ENCODE assay signal across 21 mouse cellular contexts in the genomic region with DNA sequence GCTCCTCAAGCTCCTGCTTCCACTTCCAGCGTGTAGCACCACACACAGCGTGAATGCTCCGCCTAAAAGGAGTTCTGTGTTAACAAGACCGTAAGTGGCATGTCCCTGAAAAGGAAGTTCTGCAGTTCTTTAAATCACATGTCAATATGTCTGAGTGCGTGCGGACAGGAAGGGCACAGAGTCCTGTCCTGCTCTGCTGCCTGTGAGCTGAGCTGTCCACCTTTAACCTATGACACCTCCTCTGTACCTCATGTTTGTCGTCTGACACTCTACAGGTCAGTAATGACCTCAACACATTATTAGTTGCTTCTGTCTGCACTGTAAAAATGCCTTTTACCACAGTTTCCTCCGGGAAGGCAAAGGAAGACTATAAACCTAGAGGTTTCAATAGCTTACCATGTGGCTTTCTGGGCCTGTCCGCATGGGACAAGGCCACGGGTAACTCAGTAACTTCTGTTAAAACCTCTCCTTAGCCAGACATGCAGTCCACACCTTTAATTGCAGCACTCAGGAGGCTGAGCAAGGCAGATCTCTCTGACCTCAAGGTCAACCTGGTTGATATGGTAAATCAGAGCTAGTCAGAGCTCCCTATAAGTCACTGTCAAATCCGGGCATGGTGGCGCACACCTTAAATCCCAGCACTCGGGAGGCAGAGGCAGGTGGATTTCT. TPM values are rescaled to one million over a fixed set of nuclear protein-coding genes. Genes with fewer than 3 reads are reported as not detected.
DNase-seq lines count a peak whose midpoint lies in the region; ATAC-seq and TF ChIP-seq lines count a peak whose summit lies in the region.
"Had no signal": no experiment of that assay in that cellular context is flagged by ENCODE, and none has a peak within 500 bp of the region (broad histone marks: within the 10 kb centered on the region; RNA-seq: fewer than 3 reads in every experiment).

No protein-coding gene starts in this region.

- H3K4me2 ChIP-seq in heart, embryonic 11.5 days, result no peak overlapping the region
- H3K4me2 ChIP-seq in kidney, embryonic 16.5 days (replicated peaks; ENCODE audit: low read depth, low read length), result no peak overlapping the region
- no peak overlapping the region for H3K4me2 ChIP-seq in kidney, embryonic 14.5 days (replicated peaks; ENCODE audit: low read depth, low read length)
- H3K4me2 ChIP-seq in liver, embryonic 12.5 days, result no peak overlapping the region
- no peak overlapping the region for H3K4me2 ChIP-seq in stomach, postnatal 0 days (replicated peaks; ENCODE audit: low read depth)
- H3K4me2 ChIP-seq in midbrain, embryonic 13.5 days (replicated peaks), result no peak overlapping the region
- H3K4me2 ChIP-seq: hindbrain, embryonic 13.5 days had no signal

- H3K4me1 ChIP-seq in heart, embryonic 11.5 days (ENCODE audit: control insufficient read depth, insufficient read depth, low read length), result peaks cover 8% of the 10 kb centered on the region
- H3K4me1 ChIP-seq in kidney, embryonic 16.5 days (ENCODE audit: insufficient read depth, low read length), result peaks cover 14% of the 10 kb centered on the region
- H3K4me1 ChIP-seq in kidney, embryonic 14.5 days (ENCODE audit: control insufficient read depth, insufficient read depth, low read length), result 0 out of 2 replicates have a peak, but pooled peaks cover 9% of the 10 kb centered on the region
- peaks cover 45% of the 10 kb centered on the region for H3K4me1 ChIP-seq in liver, embryonic 12.5 days
- H3K4me1 ChIP-seq in stomach, postnatal 0 days (replicated peaks; ENCODE audit: control insufficient read depth, insufficient read depth), result no peaks in the 10 kb centered on the region
- H3K4me1 ChIP-seq in midbrain, embryonic 13.5 days (replicated peaks), result peaks cover 11% of the 10 kb centered on the region

- ATAC-seq in heart, embryonic 11.5 days (replicated peaks; ENCODE audit: insufficient number of reproducible peaks, low FRiP score, low TSS enrichment), result no peak
- no peak for ATAC-seq in kidney, embryonic 16.5 days (ENCODE audit: low FRiP score, low TSS enrichment)
- ATAC-seq in kidney, embryonic 14.5 days (ENCODE audit: low FRiP score, low TSS enrichment), result no peak
- peak; percentile 21; the same call in 1 of the 2 replicates for ATAC-seq in liver, embryonic 12.5 days
- peak; percentile 79 for ATAC-seq in stomach, postnatal 0 days (ENCODE audit: low FRiP score, low TSS enrichment)
- ATAC-seq in midbrain, embryonic 13.5 days, result no peak
- ATAC-seq: CD4-positive, CD25-positive, alpha-beta regulatory T cell, adult 4 months; Patski had no signal

- no peak overlapping the region for H3K4me3 ChIP-seq in heart, embryonic 11.5 days (ENCODE audit: low read depth, low read length)
- no peak overlapping the region for H3K4me3 ChIP-seq in kidney, embryonic 16.5 days (ENCODE audit: low read length)
- H3K4me3 ChIP-seq in kidney, embryonic 14.5 days (ENCODE audit: low read length), result no peak overlapping the region
- no peak overlapping the region for H3K4me3 ChIP-seq in liver, embryonic 12.5 days
- no peak overlapping the region for H3K4me3 ChIP-seq in stomach, postnatal 0 days (ENCODE audit: low read depth, low read length)
- no peak overlapping the region for H3K4me3 ChIP-seq in midbrain, embryonic 13.5 days (replicated peaks)
- H3K4me3 ChIP-seq: embryonic facial prominence, embryonic 10.5 days; gastrocnemius, adult 2 months; hindbrain, embryonic 13.5 days; limb, embryonic 10.5 days had no signal

- TF ChIP-seq CTCF in stomach, postnatal 0 days (IDR thresholded peaks at IDR 0.05; ENCODE audit: low read depth), result no peak

- no peaks in the 10 kb centered on the region for H3K27me3 ChIP-seq in heart, embryonic 11.5 days (ENCODE audit: control insufficient read depth, insufficient read depth, low read length)
- no peaks in the 10 kb centered on the region for H3K27me3 ChIP-seq in kidney, embryonic 16.5 days (ENCODE audit: insufficient read depth, low read length)
- no peaks in the 10 kb centered on the region for H3K27me3 ChIP-seq in kidney, embryonic 14.5 days (ENCODE audit: control insufficient read depth, insufficient read depth, low read length)
- no peaks in the 10 kb centered on the region for H3K27me3 ChIP-seq in liver, embryonic 12.5 days (replicated peaks)
- no peaks in the 10 kb centered on the region for H3K27me3 ChIP-seq in stomach, postnatal 0 days (ENCODE audit: control insufficient read depth, insufficient read depth, low read length)
- no peaks in the 10 kb centered on the region for H3K27me3 ChIP-seq in midbrain, embryonic 13.5 days
- H3K27me3 ChIP-seq: hindbrain, embryonic 13.5 days; Patski had no signal

- H3K9ac ChIP-seq in heart, embryonic 11.5 days (ENCODE audit: low read depth, low read length), result 0 out of 2 replicates have a peak overlapping the region, but pooled peaks have one; percentile 43
- no peak overlapping the region for H3K9ac ChIP-seq in kidney, embryonic 16.5 days (replicated peaks; ENCODE audit: low read length)
- H3K9ac ChIP-seq in kidney, embryonic 14.5 days (ENCODE audit: low read depth, low read length), result no peak overlapping the region
- no peak overlapping the region for H3K9ac ChIP-seq in liver, embryonic 12.5 days
- H3K9ac ChIP-seq in stomach, postnatal 0 days (ENCODE audit: low read length), result no peak overlapping the region
- no peak overlapping the region for H3K9ac ChIP-seq in midbrain, embryonic 13.5 days (replicated peaks)
- H3K9ac ChIP-seq: hindbrain, embryonic 13.5 days had no signal

- no peak for TF ChIP-seq EP300 in stomach, postnatal 0 days (optimal IDR thresholded peaks at IDR 0.05)

- no peaks in the 10 kb centered on the region for H3K36me3 ChIP-seq in heart, embryonic 11.5 days (ENCODE audit: control insufficient read depth, insufficient read depth, low read length)
- no peaks in the 10 kb centered on the region for H3K36me3 ChIP-seq in kidney, embryonic 16.5 days (ENCODE audit: insufficient read depth, low read length)
- H3K36me3 ChIP-seq in kidney, embryonic 14.5 days (ENCODE audit: control insufficient read depth, insufficient read depth, low read length), result no peaks in the 10 kb centered on the region
- H3K36me3 ChIP-seq in liver, embryonic 12.5 days, result peaks cover 29% of the 10 kb centered on the region
- no peaks in the 10 kb centered on the region; the same call in 1 of the 2 replicates for H3K36me3 ChIP-seq in stomach, postnatal 0 days (ENCODE audit: control insufficient read depth, insufficient read depth, low read length)
- H3K36me3 ChIP-seq in midbrain, embryonic 13.5 days, result no peaks in the 10 kb centered on the region
- H3K36me3 ChIP-seq: embryonic facial prominence, embryonic 10.5 days; hindbrain, embryonic 13.5 days; limb, embryonic 10.5 days had no signal

- DNase-seq in heart, adult 9 months (ENCODE audit: low spot score in 2 of 2), result no peak
- no peak for DNase-seq in stomach, postnatal 0 days (ENCODE audit: low spot score)
- no peak for DNase-seq in thymus, adult 18-20 months
- DNase-seq: adrenal gland, adult 8-10 months; cerebellum, adult 8-10 months; gastrocnemius, adult 2 months; lung, adult 2 months; lung, postnatal 4 days; retina, postnatal 1 day; right cerebral cortex, postnatal 4 days; thymus, postnatal 36 days had no signal

- 57% methylated on average over 13 of the region's 13 CpGs for WGBS in heart, embryonic 11.5 days (ENCODE audit: insufficient replicate concordance)
- WGBS in kidney, embryonic 16.5 days, result 62% methylated on average over 13 of the region's 13 CpGs
- WGBS in kidney, embryonic 14.5 days, result 59% methylated on average over 13 of the region's 13 CpGs
- 75% methylated on average over 13 of the region's 13 CpGs for WGBS in liver, embryonic 12.5 days (ENCODE audit: insufficient replicate concordance)
- WGBS in stomach, postnatal 0 days, result 69% methylated on average over 13 of the region's 13 CpGs
- 88% methylated on average over 13 of the region's 13 CpGs for WGBS in midbrain, embryonic 13.5 days

- peak overlapping the region; percentile 59 for H3K27ac ChIP-seq in heart, embryonic 11.5 days (ENCODE audit: low read depth, low read length)
- H3K27ac ChIP-seq in kidney, embryonic 16.5 days (ENCODE audit: low read length), result 0 out of 2 replicates have a peak overlapping the region, but pooled peaks have one; percentile 23
- H3K27ac ChIP-seq in kidney, embryonic 14.5 days (ENCODE audit: low read depth, low read length), result no peak overlapping the region
- H3K27ac ChIP-seq in liver, embryonic 12.5 days, result no peak overlapping the region
- H3K27ac ChIP-seq in stomach, postnatal 0 days (replicated peaks), result no peak overlapping the region; the same call in 1 of the 2 replicates
- no peak overlapping the region for H3K27ac ChIP-seq in midbrain, embryonic 13.5 days
- H3K27ac ChIP-seq: embryonic facial prominence, embryonic 10.5 days; gastrocnemius, adult 2 months; hindbrain, embryonic 13.5 days; limb, embryonic 10.5 days had no signal

- no peaks in the 10 kb centered on the region; the same call in 1 of the 2 replicates for H3K9me3 ChIP-seq in heart, embryonic 11.5 days (replicated peaks; ENCODE audit: control insufficient read depth, low read length)
- H3K9me3 ChIP-seq in kidney, embryonic 16.5 days (ENCODE audit: low read length), result no peaks in the 10 kb centered on the region
- H3K9me3 ChIP-seq in kidney, embryonic 14.5 days (ENCODE audit: control insufficient read depth, low read length), result no peaks in the 10 kb centered on the region
- no peaks in the 10 kb centered on the region for H3K9me3 ChIP-seq in liver, embryonic 12.5 days (replicated peaks)
- no peaks in the 10 kb centered on the region for H3K9me3 ChIP-seq in stomach, postnatal 0 days (ENCODE audit: control insufficient read depth, low read length)
- H3K9me3 ChIP-seq in midbrain, embryonic 13.5 days, result no peaks in the 10 kb centered on the region
- H3K9me3 ChIP-seq: embryonic facial prominence, embryonic 10.5 days; hindbrain, embryonic 13.5 days; limb, embryonic 10.5 days had no signal

RNA-seq across cellular contexts. Expression of a gene that starts 40.0 kb away (rescaled TPM):
- polyA plus RNA-seq in heart, embryonic 11.5 days (2014; fragmentation: Nextera tagmentation; extraction: Ambion mirVana), result 24.2 and 31.1 TPM in 2 replicates
- polyA plus RNA-seq in kidney, embryonic 16.5 days (2015; fragmentation: Nextera tagmentation; extraction: Ambion mirVana), result 33.2 and 35.4 TPM in 2 replicates
- 21.9 and 40.4 TPM in 2 replicates for polyA plus RNA-seq in kidney, embryonic 14.5 days (2014; fragmentation: Nextera tagmentation; extraction: Ambion mirVana)
- polyA plus RNA-seq in liver, embryonic 12.5 days (2016; fragmentation: Nextera tagmentation; extraction: Ambion mirVana), result 19.7 and 19.8 TPM in 2 replicates
- 13.4 and 13.7 TPM in 2 replicates for polyA plus RNA-seq in stomach, postnatal 0 days (2015; fragmentation: Nextera tagmentation; extraction: Ambion mirVana)
- polyA plus RNA-seq in midbrain, embryonic 13.5 days (2015; fragmentation: Nextera tagmentation; extraction: Ambion mirVana), result 31.8 and 36.0 TPM in 2 replicates

RNA-seq across cellular contexts. Expression of a gene that starts 50.1 kb away (rescaled TPM):
- polyA plus RNA-seq in heart, embryonic 11.5 days (2014; fragmentation: Nextera tagmentation; extraction: Ambion mirVana), result 6.4 and 7.4 TPM in 2 replicates
- polyA plus RNA-seq in kidney, embryonic 16.5 days (2015; fragmentation: Nextera tagmentation; extraction: Ambion mirVana), result 23.7 and 25.0 TPM in 2 replicates
- 13.1 and 23.5 TPM in 2 replicates for polyA plus RNA-seq in kidney, embryonic 14.5 days (2014; fragmentation: Nextera tagmentation; extraction: Ambion mirVana)
- 28.1 and 28.8 TPM in 2 replicates for polyA plus RNA-seq in liver, embryonic 12.5 days (2016; fragmentation: Nextera tagmentation; extraction: Ambion mirVana)
- polyA plus RNA-seq in stomach, postnatal 0 days (2015; fragmentation: Nextera tagmentation; extraction: Ambion mirVana), result 16.4 and 17.1 TPM in 2 replicates
- 4.5 and 5.9 TPM in 2 replicates for polyA plus RNA-seq in midbrain, embryonic 13.5 days (2015; fragmentation: Nextera tagmentation; extraction: Ambion mirVana)

RNA-seq across cellular contexts. Expression of a gene that starts 56.8 kb away (rescaled TPM):
- 31.7 and 32.2 TPM in 2 replicates for polyA plus RNA-seq in heart, embryonic 11.5 days (2014; fragmentation: Nextera tagmentation; extraction: Ambion mirVana)
- 42.6 and 43.9 TPM in 2 replicates for polyA plus RNA-seq in kidney, embryonic 16.5 days (2015; fragmentation: Nextera tagmentation; extraction: Ambion mirVana)
- polyA plus RNA-seq in kidney, embryonic 14.5 days (2014; fragmentation: Nextera tagmentation; extraction: Ambion mirVana), result 33.6 and 38.3 TPM in 2 replicates
- 24.9 and 26.4 TPM in 2 replicates for polyA plus RNA-seq in liver, embryonic 12.5 days (2016; fragmentation: Nextera tagmentation; extraction: Ambion mirVana)
- polyA plus RNA-seq in stomach, postnatal 0 days (2015; fragmentation: Nextera tagmentation; extraction: Ambion mirVana), result 19.2 and 19.6 TPM in 2 replicates
- 31.3 and 33.0 TPM in 2 replicates for polyA plus RNA-seq in midbrain, embryonic 13.5 days (2015; fragmentation: Nextera tagmentation; extraction: Ambion mirVana)

RNA-seq across cellular contexts. Expression of a gene that starts 56.8 kb away (rescaled TPM):
- 0.14 and 0.32 TPM in 2 replicates for polyA plus RNA-seq in heart, embryonic 11.5 days (2014; fragmentation: Nextera tagmentation; extraction: Ambion mirVana)
- polyA plus RNA-seq in kidney, embryonic 16.5 days (2015; fragmentation: Nextera tagmentation; extraction: Ambion mirVana), result 0.31 and 0.32 TPM in 2 replicates
- polyA plus RNA-seq in kidney, embryonic 14.5 days (2014; fragmentation: Nextera tagmentation; extraction: Ambion mirVana), result 0.21 and 0.31 TPM in 2 replicates
- polyA plus RNA-seq in liver, embryonic 12.5 days (2016; fragmentation: Nextera tagmentation; extraction: Ambion mirVana), result 0.19 and 0.47 TPM in 2 replicates
- polyA plus RNA-seq in stomach, postnatal 0 days (2015; fragmentation: Nextera tagmentation; extraction: Ambion mirVana), result 0.23 and 0.29 TPM in 2 replicates
- polyA plus RNA-seq in midbrain, embryonic 13.5 days (2015; fragmentation: Nextera tagmentation; extraction: Ambion mirVana), result 0.24 and 0.40 TPM in 2 replicates

Comparison
In these comparisons a context has a peak if more than half of its experiments do, and no peak if none do; other contexts are left out.
1. H3K27ac ChIP-seq: peak in heart, embryonic 11.5 days (single experiment) and kidney, embryonic 16.5 days (single experiment); none in kidney, embryonic 14.5 days (single experiment), liver, embryonic 12.5 days (single experiment), stomach, postnatal 0 days (single experiment) and midbrain, embryonic 13.5 days (single experiment).
2. ATAC-seq: peak in liver, embryonic 12.5 days (single experiment) and stomach, postnatal 0 days (single experiment); none in heart, embryonic 11.5 days (single experiment), kidney, embryonic 16.5 days (single experiment), kidney, embryonic 14.5 days (single experiment) and midbrain, embryonic 13.5 days (single experiment).